Mouse (Mus musculus): ENCODE measurements around the gene Cacna2d4. TPM values are rescaled to one million over a fixed set of nuclear protein-coding genes. Genes with fewer than 3 reads are reported as not detected.
A peak's percentile ranks its signal among the peaks of the same experiment; 100 is the strongest.

The Cacna2d4 gene
- polyA plus RNA-seq, 1 experiment = 4.5 TPM

- Histone ChIP-seq H3K36me3 (ENCODE audit: control insufficient read depth, insufficient read depth, low read length) (no peaks in the 10 kb centered on the region), H3K4me1 (ENCODE audit: control insufficient read depth, insufficient read depth, insufficient read length) (peaks cover 3% of the 10 kb centered on the region; the same call in 1 of the 2 replicates), H3K27me3 (ENCODE audit: control insufficient read depth, insufficient read depth, low read length) (no peaks in the 10 kb centered on the region), H3K4me3 (ENCODE audit: extremely low read depth, insufficient read depth, insufficient read length) (peak overlapping the region; percentile 69), H3K27ac (ENCODE audit: insufficient read depth, low read length) (peak overlapping the region; percentile 70)
- DNase-seq (ENCODE audit: low read depth in 1 of 2, low spot score in 2 of 2) = no peak
- TF ChIP-seq POLR2A (IDR thresholded peaks at IDR 0.05; ENCODE audit: low read depth, low read length) = no peak
- TF ChIP-seq CTCF (IDR thresholded peaks at IDR 0.05; ENCODE audit: extremely low read depth, insufficient read depth, insufficient read length, insufficient replicate concordance) = no peak
- WGBS = 3% methylated on average over 10 of the region's 10 CpGs
Observed at GRCm38 (mm10) chr6:119389089-119389488, 152.8 kb downstream of the Cacna2d4 start.

DNA sequence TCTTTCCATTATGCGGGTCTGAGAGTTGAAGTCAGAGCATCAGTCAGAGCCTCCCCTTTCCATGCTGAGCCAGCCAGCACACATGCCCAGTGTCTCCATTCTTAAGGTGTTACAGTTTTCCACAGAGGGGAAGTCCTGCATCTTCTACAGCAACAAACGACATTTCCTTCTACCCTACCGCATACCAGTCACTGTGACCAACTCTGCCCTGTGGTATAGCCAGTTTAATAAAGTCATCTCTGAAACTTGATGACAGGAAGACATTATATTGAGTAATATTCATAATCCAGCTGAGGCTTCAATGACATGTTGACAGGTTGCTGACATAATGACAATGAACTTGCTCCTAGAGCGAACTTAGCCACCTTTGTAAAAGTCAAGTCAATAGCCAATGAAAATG lies 154.4 kb downstream of the Cacna2d4 start:
- 75% methylated on average over 4 of the region's 4 CpGs for WGBS
- Histone ChIP-seq H3K27ac (ENCODE audit: insufficient read depth, low read length) (no peak overlapping the region), H3K4me1 (ENCODE audit: control insufficient read depth, insufficient read depth, insufficient read length) (peaks cover 10% of the 10 kb centered on the region; the same call in 1 of the 2 replicates), H3K4me3 (ENCODE audit: extremely low read depth, insufficient read depth, insufficient read length) (no peak overlapping the region), H3K27me3 (ENCODE audit: control insufficient read depth, insufficient read depth, low read length) (no peaks in the 10 kb centered on the region), H3K36me3 (ENCODE audit: control insufficient read depth, insufficient read depth, low read length) (no peaks in the 10 kb centered on the region)
- no peak for DNase-seq (ENCODE audit: low read depth in 1 of 2, low spot score in 2 of 2)
- no peak for TF ChIP-seq POLR2A (IDR thresholded peaks at IDR 0.05; ENCODE audit: low read depth, low read length)
- no peak for TF ChIP-seq CTCF (IDR thresholded peaks at IDR 0.05; ENCODE audit: extremely low read depth, insufficient read depth, insufficient read length, insufficient replicate concordance)

GRCm38 (mm10) chr6:119392836-119393235 lies 156.5 kb downstream of the Cacna2d4 start:
- 87% methylated on average over 9 of the region's 9 CpGs for WGBS
- H3K27me3 ChIP-seq (ENCODE audit: control insufficient read depth, insufficient read depth, low read length) = no peaks in the 10 kb centered on the region
- H3K4me1 ChIP-seq (ENCODE audit: control insufficient read depth, insufficient read depth, insufficient read length) = peaks cover 12% of the 10 kb centered on the region; the same call in 1 of the 2 replicates
- TF ChIP-seq CTCF (IDR thresholded peaks at IDR 0.05; ENCODE audit: extremely low read depth, insufficient read depth, insufficient read length, insufficient replicate concordance) (no peak), POLR2A (IDR thresholded peaks at IDR 0.05; ENCODE audit: low read depth, low read length) (no peak)
- H3K36me3 ChIP-seq (ENCODE audit: control insufficient read depth, insufficient read depth, low read length) = no peaks in the 10 kb centered on the region
- no peak overlapping the region for H3K27ac ChIP-seq (ENCODE audit: insufficient read depth, low read length)
- no peak for DNase-seq (ENCODE audit: low read depth in 1 of 2, low spot score in 2 of 2)
- no peak overlapping the region for H3K4me3 ChIP-seq (ENCODE audit: extremely low read depth, insufficient read depth, insufficient read length)

DNA sequence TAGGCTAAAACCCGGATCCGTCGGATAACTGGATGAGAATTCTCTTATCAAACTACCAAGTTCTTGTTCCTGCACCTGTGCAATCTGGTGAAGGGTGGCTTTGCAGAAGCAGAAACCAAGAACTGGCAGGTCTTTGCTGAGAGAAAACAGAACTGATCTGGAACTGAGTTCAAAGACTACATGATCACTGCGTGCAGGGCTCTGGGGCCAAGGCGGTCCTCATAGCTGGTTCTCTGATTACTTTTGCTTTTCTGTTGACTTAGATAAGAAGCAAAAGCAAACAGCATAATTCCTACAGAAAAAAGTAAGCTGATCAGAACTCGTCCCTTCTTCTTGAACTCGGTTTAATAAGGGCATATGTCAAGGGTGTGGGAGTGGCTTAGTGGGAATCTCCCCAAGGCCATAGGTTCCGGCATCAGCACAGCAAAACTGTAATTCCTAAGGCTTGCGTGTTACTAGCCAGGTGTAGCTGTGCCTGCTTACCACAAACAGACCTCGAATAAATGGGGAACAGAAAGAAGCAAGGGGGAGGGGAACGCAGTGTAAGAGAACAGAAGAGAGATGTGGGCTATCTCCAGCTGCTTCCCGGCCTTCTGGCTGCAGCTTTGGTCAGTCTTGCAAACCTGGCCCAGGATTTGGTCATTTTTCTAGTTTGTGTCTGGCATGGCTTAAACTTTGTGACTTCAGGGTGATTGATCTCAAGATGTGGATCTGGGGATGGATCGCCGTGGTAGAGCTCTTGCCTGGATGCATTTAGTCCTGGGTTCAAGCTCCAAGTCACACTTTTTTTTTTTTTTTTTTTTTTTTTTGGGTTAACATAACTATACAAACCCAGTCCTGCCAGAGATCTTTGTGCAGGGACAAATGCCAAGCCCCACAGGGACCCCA lies 159.3 kb downstream of the Cacna2d4 start:
- no peaks in the 10 kb centered on the region for H3K36me3 ChIP-seq (ENCODE audit: control insufficient read depth, insufficient read depth, low read length)
- TF ChIP-seq POLR2A (IDR thresholded peaks at IDR 0.05; ENCODE audit: low read depth, low read length) (no peak), CTCF (IDR thresholded peaks at IDR 0.05; ENCODE audit: extremely low read depth, insufficient read depth, insufficient read length, insufficient replicate concordance) (no peak)
- H3K4me1 ChIP-seq (ENCODE audit: control insufficient read depth, insufficient read depth, insufficient read length) = peaks cover 12% of the 10 kb centered on the region; the same call in 1 of the 2 replicates
- peak; percentile 36 to 59 for DNase-seq (ENCODE audit: low read depth in 1 of 2, low spot score in 2 of 2)
- H3K27ac ChIP-seq (ENCODE audit: insufficient read depth, low read length) = peak overlapping the region; percentile 49
- H3K27me3 ChIP-seq (ENCODE audit: control insufficient read depth, insufficient read depth, low read length) = no peaks in the 10 kb centered on the region
- no peak overlapping the region for H3K4me3 ChIP-seq (ENCODE audit: extremely low read depth, insufficient read depth, insufficient read length)
- 11% methylated on average over 14 of the region's 14 CpGs for WGBS

DNA sequence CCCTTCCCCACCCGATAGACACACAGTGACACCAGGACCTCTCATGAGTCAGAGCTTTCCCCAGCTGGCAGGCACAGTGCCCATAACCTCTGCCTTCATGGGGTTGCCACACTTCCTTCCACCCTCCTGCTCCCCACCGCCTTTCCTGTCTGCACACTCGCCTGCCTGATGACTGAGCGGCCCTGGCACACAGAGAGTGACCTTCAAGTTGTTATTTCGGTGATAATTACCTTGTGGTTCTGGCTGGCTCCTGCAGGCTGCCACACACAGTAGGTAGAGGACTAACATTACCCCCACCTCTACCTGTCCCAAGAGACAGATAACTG lies 159.9 kb downstream of the Cacna2d4 start:
- peaks cover 13% of the 10 kb centered on the region; the same call in 1 of the 2 replicates for H3K4me1 ChIP-seq (ENCODE audit: control insufficient read depth, insufficient read depth, insufficient read length)
- H3K27me3 ChIP-seq (ENCODE audit: control insufficient read depth, insufficient read depth, low read length) = no peaks in the 10 kb centered on the region
- DNase-seq (ENCODE audit: low read depth in 1 of 2, low spot score in 2 of 2) = peak in 1 of 2 experiments; percentile 49
- TF ChIP-seq POLR2A (IDR thresholded peaks at IDR 0.05; ENCODE audit: low read depth, low read length) (no peak), CTCF (IDR thresholded peaks at IDR 0.05; ENCODE audit: extremely low read depth, insufficient read depth, insufficient read length, insufficient replicate concordance) (no peak)
- no peaks in the 10 kb centered on the region for H3K36me3 ChIP-seq (ENCODE audit: control insufficient read depth, insufficient read depth, low read length)
- H3K27ac ChIP-seq (ENCODE audit: insufficient read depth, low read length) = peak overlapping the region; percentile 34; the same call in 1 of the 2 replicates
- no peak overlapping the region for H3K4me3 ChIP-seq (ENCODE audit: extremely low read depth, insufficient read depth, insufficient read length)
- 4% methylated on average over 5 of the region's 5 CpGs for WGBS

- Histone ChIP-seq H3K27ac (ENCODE audit: insufficient read depth, low read length) (no peak overlapping the region), H3K27me3 (ENCODE audit: control insufficient read depth, insufficient read depth, low read length) (no peaks in the 10 kb centered on the region), H3K36me3 (ENCODE audit: control insufficient read depth, insufficient read depth, low read length) (no peaks in the 10 kb centered on the region), H3K4me1 (ENCODE audit: control insufficient read depth, insufficient read depth, insufficient read length) (peaks cover 15% of the 10 kb centered on the region; the same call in 1 of the 2 replicates), H3K4me3 (ENCODE audit: extremely low read depth, insufficient read depth, insufficient read length) (no peak overlapping the region)
- DNase-seq (ENCODE audit: low read depth in 1 of 2, low spot score in 2 of 2) = no peak
- 94% methylated on average over 3 of the region's 3 CpGs for WGBS
- TF ChIP-seq POLR2A (IDR thresholded peaks at IDR 0.05; ENCODE audit: low read depth, low read length) = no peak
- no peak for TF ChIP-seq CTCF (IDR thresholded peaks at IDR 0.05; ENCODE audit: extremely low read depth, insufficient read depth, insufficient read length, insufficient replicate concordance)
Observed at GRCm38 (mm10) chr6:119399371-119399770, 163.0 kb downstream of the Cacna2d4 start.

GRCm38 (mm10) chr6:119400649-119401048 lies 164.3 kb downstream of the Cacna2d4 start:
- Histone ChIP-seq H3K4me3 (ENCODE audit: extremely low read depth, insufficient read depth, insufficient read length) (no peak overlapping the region), H3K4me1 (ENCODE audit: control insufficient read depth, insufficient read depth, insufficient read length) (peaks cover 9% of the 10 kb centered on the region; the same call in 1 of the 2 replicates), H3K36me3 (ENCODE audit: control insufficient read depth, insufficient read depth, low read length) (no peaks in the 10 kb centered on the region), H3K27me3 (ENCODE audit: control insufficient read depth, insufficient read depth, low read length) (no peaks in the 10 kb centered on the region), H3K27ac (ENCODE audit: insufficient read depth, low read length) (no peak overlapping the region)
- no peak for DNase-seq (ENCODE audit: low read depth in 1 of 2, low spot score in 2 of 2)
- no peak for TF ChIP-seq CTCF (IDR thresholded peaks at IDR 0.05; ENCODE audit: extremely low read depth, insufficient read depth, insufficient read length, insufficient replicate concordance)
- no peak for TF ChIP-seq POLR2A (IDR thresholded peaks at IDR 0.05; ENCODE audit: low read depth, low read length)
- 88% methylated on average over 3 of the region's 3 CpGs for WGBS

All from spleen, adult 2 months (tissue).